Mouse (Mus musculus) kidney, adult 2 months (tissue): ENCODE data around the gene Kazald1.

Experiments used
- CTCF ChIP-seq: fragments of 200-500 bp; conservative IDR thresholded peaks from 2 replicates; pipeline ENCODE4 v1.5.1; 2011; ENCODE audit warnings: low read depth, mild to moderate bottlenecking, control low read depth, low read length, moderate library complexity, mixed read lengths; ENCODE audit not compliant: insufficient read depth, insufficient read length
- POLR2A ChIP-seq: fragments of 200-500 bp; IDR thresholded peaks from one replicate; pipeline ENCODE4 v1.6.1; 2011; ENCODE audit warnings: low read depth, low read length, control low read depth

DNA sequence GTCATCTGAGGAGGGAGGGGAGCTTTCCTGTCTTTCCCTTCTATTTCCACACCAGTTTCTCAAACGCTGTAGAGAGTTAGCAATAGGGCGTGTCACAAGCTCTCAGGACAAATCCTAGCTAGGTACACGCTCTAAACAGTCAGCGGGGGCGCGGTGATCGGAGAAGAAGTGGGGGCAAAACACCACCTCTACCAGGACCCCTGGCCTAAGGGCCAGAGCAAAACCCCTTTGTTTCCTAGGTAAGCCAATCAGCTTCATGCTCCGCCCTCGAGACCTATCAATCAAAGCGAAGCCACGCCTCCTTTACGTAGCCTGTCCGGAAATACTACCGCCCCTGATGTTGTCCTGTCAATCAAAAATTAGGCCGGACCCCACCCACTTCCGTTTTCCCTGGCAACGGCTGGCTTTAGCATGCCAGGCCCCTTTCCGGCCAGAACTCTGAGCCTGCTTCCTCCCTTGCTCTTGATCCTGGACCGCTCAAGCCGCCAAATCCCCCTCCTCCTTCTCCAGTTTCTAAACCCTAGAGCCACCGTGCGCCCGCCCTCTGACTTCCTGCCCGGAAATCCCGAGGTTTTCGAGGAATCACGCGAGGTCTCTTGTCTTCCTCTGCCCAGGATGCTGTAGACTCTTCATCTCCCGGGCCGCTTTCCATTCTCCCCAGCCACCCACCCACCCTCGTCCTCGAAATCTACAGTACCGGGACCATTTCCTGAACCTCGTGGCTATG, 16.8 kb upstream of the Kazald1 start:
- TF ChIP-seq CTCF, result no peak
- no peak for TF ChIP-seq POLR2A
